ENCODE assay signal across 10 mouse cellular contexts in genomic region chr1:89131707-89132106, GRCm38 (mm10).
DNase-seq lines count a peak whose midpoint lies in the region; ATAC-seq and TF ChIP-seq lines count a peak whose summit lies in the region.
"Had no signal": no experiment of that assay in that cellular context is flagged by ENCODE, and none has a peak within 500 bp of the region (broad histone marks: within the 10 kb centered on the region; RNA-seq: fewer than 3 reads in every experiment).

No protein-coding gene starts in this region.

- no peaks in the 10 kb centered on the region for H3K9me3 ChIP-seq in midbrain, postnatal 0 days (ENCODE audit: low read length)
- peaks cover 4% of the 10 kb centered on the region; the same call in 1 of the 2 replicates for H3K9me3 ChIP-seq in midbrain, embryonic 13.5 days
- H3K9me3 ChIP-seq in heart, embryonic 11.5 days (replicated peaks; ENCODE audit: control insufficient read depth, low read length), result peaks cover 3% of the 10 kb centered on the region; the same call in 1 of the 2 replicates
- no peaks in the 10 kb centered on the region for H3K9me3 ChIP-seq in liver, embryonic 11.5 days (ENCODE audit: control insufficient read depth, low read length)

- H3K4me1 ChIP-seq in midbrain, postnatal 0 days (ENCODE audit: insufficient read depth, low read length), result peaks cover 6% of the 10 kb centered on the region; the same call in 1 of the 2 replicates
- H3K4me1 ChIP-seq in midbrain, embryonic 13.5 days (replicated peaks), result peaks cover 12% of the 10 kb centered on the region
- H3K4me1 ChIP-seq in heart, embryonic 11.5 days (ENCODE audit: control insufficient read depth, insufficient read depth, low read length), result peaks cover 32% of the 10 kb centered on the region
- H3K4me1 ChIP-seq in liver, embryonic 11.5 days (replicated peaks; ENCODE audit: control insufficient read depth, insufficient read depth, low read length), result no peaks in the 10 kb centered on the region

- no peaks in the 10 kb centered on the region for H3K36me3 ChIP-seq in midbrain, postnatal 0 days (ENCODE audit: insufficient read depth, low read length)
- H3K36me3 ChIP-seq in midbrain, embryonic 13.5 days, result peaks cover 3% of the 10 kb centered on the region; the same call in 1 of the 2 replicates
- H3K36me3 ChIP-seq in heart, embryonic 11.5 days (ENCODE audit: control insufficient read depth, insufficient read depth, low read length), result no peaks in the 10 kb centered on the region
- no peaks in the 10 kb centered on the region for H3K36me3 ChIP-seq in liver, embryonic 11.5 days (ENCODE audit: control insufficient read depth, insufficient read depth, low read length)

- no peak overlapping the region for H3K4me2 ChIP-seq in midbrain, postnatal 0 days (ENCODE audit: low read depth, low read length, poor library complexity, severe bottlenecking)
- H3K4me2 ChIP-seq in midbrain, embryonic 13.5 days (replicated peaks), result no peak overlapping the region
- H3K4me2 ChIP-seq in heart, embryonic 11.5 days, result no peak overlapping the region
- no peak overlapping the region for H3K4me2 ChIP-seq in liver, embryonic 11.5 days

- peak; percentile 14 to 25 for DNase-seq in cerebellum, adult 18-20 months
- DNase-seq in midbrain, postnatal 0 days (ENCODE audit: low spot score), result peak; percentile 50
- DNase-seq in lung, postnatal 14 days, result peak; percentile 43
- DNase-seq in spleen, adult 12 weeks (ENCODE audit: low spot score), result no peak
- DNase-seq in liver, embryonic 11.5 days (ENCODE audit: low spot score), result no peak
- DNase-seq: right cerebral cortex, postnatal 25 days had no signal

- no peak for ATAC-seq in cerebellum, adult (ENCODE audit: insufficient number of reproducible peaks, low FRiP score, low TSS enrichment)
- ATAC-seq in midbrain, postnatal 0 days (ENCODE audit: low FRiP score), result 0 out of 2 replicates have a peak, but pooled peaks have one; percentile 29
- no peak for ATAC-seq in midbrain, embryonic 13.5 days
- ATAC-seq in heart, embryonic 11.5 days (replicated peaks; ENCODE audit: insufficient number of reproducible peaks, low FRiP score, low TSS enrichment), result no peak
- ATAC-seq in liver, embryonic 11.5 days (replicated peaks; ENCODE audit: low FRiP score), result no peak

- no peak for TF ChIP-seq CTCF in midbrain, postnatal 0 days (IDR thresholded peaks at IDR 0.05)

- no peak overlapping the region for H3K4me3 ChIP-seq in midbrain, postnatal 0 days (ENCODE audit: low read depth, low read length)
- H3K4me3 ChIP-seq in midbrain, embryonic 13.5 days (replicated peaks), result no peak overlapping the region
- H3K4me3 ChIP-seq in heart, embryonic 11.5 days (ENCODE audit: low read depth, low read length), result no peak overlapping the region
- no peak overlapping the region for H3K4me3 ChIP-seq in liver, embryonic 11.5 days (ENCODE audit: low read depth, low read length)

- WGBS in midbrain, postnatal 0 days, result 77% methylated on average over 8 of the region's 8 CpGs
- 89% methylated on average over 8 of the region's 8 CpGs for WGBS in midbrain, embryonic 13.5 days
- 63% methylated on average over 8 of the region's 8 CpGs for WGBS in heart, embryonic 11.5 days (ENCODE audit: insufficient replicate concordance)
- WGBS in liver, embryonic 11.5 days, result 88% methylated on average over 8 of the region's 8 CpGs

- no peak overlapping the region for H3K27ac ChIP-seq in midbrain, postnatal 0 days (ENCODE audit: low read depth, low read length)
- H3K27ac ChIP-seq in midbrain, embryonic 13.5 days, result no peak overlapping the region
- peak overlapping the region; percentile 43; the same call in 1 of the 2 replicates for H3K27ac ChIP-seq in heart, embryonic 11.5 days (ENCODE audit: low read depth, low read length)
- no peak overlapping the region for H3K27ac ChIP-seq in liver, embryonic 11.5 days (ENCODE audit: low read depth, low read length)
- H3K27ac ChIP-seq: macrophage had no signal

- H3K9ac ChIP-seq in midbrain, postnatal 0 days (replicated peaks; ENCODE audit: low read length, poor library complexity, severe bottlenecking), result no peak overlapping the region
- H3K9ac ChIP-seq in midbrain, embryonic 13.5 days (replicated peaks), result no peak overlapping the region
- no peak overlapping the region for H3K9ac ChIP-seq in heart, embryonic 11.5 days (ENCODE audit: low read depth, low read length)
- H3K9ac ChIP-seq in liver, embryonic 11.5 days (ENCODE audit: low read depth, low read length), result no peak overlapping the region

- no peaks in the 10 kb centered on the region for H3K27me3 ChIP-seq in midbrain, postnatal 0 days (ENCODE audit: insufficient read depth, low read length)
- H3K27me3 ChIP-seq in midbrain, embryonic 13.5 days, result no peaks in the 10 kb centered on the region
- no peaks in the 10 kb centered on the region for H3K27me3 ChIP-seq in heart, embryonic 11.5 days (ENCODE audit: control insufficient read depth, insufficient read depth, low read length)
- no peaks in the 10 kb centered on the region for H3K27me3 ChIP-seq in liver, embryonic 11.5 days (replicated peaks; ENCODE audit: control insufficient read depth, insufficient read depth, low read length)

Comparison
In these comparisons a context has a peak if more than half of its experiments do, and no peak if none do; other contexts are left out.
1. DNase-seq: peak in cerebellum, adult 18-20 months (2 of 2), midbrain, postnatal 0 days (single experiment) and lung, postnatal 14 days (single experiment); none in spleen, adult 12 weeks (single experiment) and liver, embryonic 11.5 days (single experiment).